Mouse (Mus musculus) c-Kit-negative CD71-positive TER-119-positive erythroid progenitor cells, embryonic 14.5 days (primary cell): ENCODE data around the gene Polr1a.

Experiments used
- DNase-seq: peaks from one replicate; pipeline ENCODE4 v3.0.0-alpha.2; 2013; ENCODE audit warnings: low read depth, low spot score

The Polr1a gene

DNA sequence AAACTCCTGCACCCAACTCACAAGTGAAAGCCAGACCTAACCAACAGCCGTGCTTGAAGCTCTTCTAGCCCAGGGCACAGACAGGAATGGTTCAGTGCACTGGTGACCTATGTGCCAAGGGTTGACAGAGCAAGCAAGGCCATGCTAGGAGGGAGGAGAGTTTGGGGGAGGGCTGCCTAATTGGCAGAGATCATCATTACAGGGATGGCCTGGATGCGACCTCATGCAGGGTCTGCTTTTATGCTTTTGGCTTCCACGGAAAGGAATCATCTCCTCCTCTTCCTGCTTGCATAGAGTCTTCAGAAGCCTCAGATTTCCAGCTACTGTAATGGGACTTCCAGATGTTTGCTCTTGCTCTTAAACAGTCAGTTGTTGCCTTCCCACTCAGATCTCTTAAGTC is 40.9 kb downstream of the Polr1a start:
- no peak for DNase-seq

DNA sequence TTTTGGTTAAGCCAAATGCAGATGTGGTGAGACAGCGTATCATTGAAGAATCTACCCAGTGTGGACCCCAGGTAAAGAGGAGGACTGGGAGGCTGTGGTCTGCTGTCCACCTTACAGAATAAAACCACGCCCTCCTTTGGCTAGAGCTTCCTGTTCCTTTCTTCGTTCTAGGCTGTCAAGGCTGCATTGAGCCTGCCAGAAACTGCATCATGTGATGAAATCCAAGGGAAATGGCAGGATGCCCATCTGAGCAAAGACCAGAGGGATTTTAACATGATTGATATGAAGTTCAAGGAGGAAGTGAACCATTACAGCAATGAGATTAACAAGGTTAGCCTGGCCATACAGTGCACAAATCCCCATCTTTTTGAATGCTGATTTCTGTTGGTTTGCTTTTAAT is 41.7 kb downstream of the Polr1a start:
- DNase-seq = no peak

DNA sequence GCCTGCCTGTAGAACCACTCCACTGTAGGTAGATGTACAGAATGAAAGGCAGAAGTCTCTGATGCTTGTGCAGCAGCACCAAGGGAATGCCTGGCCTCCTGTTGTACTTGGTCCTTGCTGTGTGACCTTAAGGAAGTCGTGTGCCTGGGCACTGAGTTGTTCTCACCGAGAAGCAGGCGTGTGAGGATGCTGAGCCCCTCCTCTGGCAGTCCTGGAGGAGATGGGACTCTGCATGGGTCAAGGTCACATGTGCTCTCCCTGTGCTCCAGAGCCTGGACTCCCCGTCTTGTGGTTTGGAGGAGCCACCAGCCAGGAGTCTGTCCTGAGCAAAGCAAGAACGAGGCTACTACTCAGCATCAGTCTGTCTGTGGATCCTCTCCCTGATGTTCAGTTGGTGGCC is 42.3 kb downstream of the Polr1a start:
- no peak for DNase-seq

DNA sequence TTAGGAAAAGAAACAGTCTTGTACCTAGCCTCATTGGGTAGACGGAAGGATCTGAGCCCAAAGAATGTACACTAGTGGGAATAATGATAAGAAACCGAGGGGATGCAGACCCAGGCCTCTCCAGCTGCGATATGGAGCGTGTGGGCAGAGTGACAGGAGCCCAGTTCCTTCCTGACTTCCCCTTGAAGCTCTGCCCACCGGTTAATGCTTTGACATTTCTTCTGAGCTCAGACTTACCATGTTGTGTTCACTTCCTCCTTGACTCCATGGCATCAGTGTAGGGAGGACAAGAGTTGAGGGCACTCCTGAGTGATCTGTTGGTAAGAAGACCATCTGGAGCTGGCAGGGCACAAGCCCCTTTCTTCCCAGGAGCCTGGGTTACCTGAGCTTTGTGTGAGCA is 53.3 kb downstream of the Polr1a start:
- no peak for DNase-seq

DNA sequence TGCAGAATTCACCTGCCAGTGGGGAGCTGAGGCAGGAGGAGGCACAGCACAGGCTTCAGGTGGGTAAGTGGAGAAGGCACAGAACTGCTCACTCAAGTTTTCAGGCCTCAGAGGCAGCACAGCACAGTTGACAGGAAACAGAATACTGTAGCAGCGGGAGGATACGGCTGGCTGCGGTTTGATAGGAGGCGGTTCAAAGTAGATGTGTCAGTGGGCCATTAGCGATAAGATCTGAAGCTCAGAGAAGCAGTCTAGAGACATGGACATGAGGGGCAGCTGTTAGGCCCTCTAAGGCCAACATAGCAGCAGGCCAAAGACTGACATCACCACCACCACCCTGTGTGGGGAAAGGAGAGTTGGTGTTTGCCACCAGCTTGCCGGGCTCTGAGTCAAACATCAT is 53.9 kb downstream of the Polr1a start:
- DNase-seq = no peak

DNA sequence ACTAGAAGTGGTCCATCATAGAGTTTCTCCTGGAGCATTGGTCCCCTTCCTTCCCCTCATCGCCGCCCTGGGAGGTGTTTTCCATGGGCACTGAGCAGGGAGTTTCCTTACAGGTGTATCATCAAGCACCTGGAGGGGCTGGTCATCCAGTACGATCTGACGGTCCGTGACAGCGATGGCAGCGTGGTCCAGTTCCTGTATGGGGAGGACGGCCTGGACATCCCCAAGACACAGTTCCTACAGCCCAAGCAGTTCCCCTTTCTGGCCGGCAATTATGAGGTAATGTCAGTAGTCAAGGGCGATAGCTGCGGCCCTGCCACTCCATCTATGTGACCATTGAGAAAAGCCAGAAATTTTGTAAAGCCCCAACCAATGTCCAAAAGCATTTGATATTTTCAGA is 54.7 kb downstream of the Polr1a start:
- DNase-seq = no peak

DNA sequence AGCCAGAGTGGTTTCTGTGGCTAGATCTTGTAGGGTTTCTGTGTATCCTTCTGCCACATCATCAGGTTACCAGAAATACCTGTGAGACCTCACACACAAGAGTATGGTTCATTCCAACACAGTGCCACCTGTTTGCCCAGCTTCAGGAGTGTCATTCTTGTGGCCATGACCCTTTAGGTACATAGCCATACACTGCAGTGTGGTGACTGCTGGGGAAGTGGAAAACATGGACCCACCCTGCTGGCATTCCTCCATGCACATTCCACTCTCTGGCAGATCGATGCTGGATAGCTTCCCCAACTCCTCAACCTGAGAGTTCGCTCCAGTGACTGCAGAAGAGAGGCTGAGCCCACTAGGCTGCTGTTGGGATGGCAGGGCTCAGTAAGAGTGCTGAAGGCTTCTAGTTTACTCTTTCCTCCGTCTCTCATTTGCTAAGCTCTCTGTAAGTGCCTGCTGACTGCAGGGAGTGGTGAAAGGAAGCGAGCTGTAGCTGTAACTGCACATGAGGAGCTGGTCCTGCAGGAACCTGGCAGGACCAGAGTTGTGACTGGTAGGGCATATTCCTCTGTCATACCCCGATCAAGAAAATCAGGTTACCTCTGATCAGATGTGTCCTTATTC is 57.9 kb downstream of the Polr1a start:
- DNase-seq = no peak

GRCm38 (mm10) chr6:71967847-71968246 is 59.0 kb downstream of the Polr1a start:
- DNase-seq = no peak

DNA sequence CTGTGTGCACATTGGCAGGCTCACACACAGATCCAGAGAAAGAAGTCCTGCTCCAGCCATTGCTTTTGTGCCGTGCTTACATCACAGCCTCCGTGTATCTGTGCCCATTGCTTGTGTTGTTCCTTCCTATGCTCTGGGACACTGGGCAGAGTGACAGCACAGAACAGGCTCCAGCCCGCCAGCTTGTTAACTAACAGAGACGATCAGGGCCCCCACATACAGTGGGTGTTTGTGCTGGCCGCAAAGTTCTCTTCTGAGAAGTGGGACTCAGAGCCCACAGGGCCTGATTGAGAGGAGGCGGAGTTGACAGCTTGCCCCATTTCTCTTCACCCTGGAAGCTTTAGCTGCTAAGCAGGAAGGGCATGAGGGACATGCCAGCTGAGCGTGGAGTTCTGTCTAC is 60.6 kb downstream of the Polr1a start:
- DNase-seq = no peak

DNA sequence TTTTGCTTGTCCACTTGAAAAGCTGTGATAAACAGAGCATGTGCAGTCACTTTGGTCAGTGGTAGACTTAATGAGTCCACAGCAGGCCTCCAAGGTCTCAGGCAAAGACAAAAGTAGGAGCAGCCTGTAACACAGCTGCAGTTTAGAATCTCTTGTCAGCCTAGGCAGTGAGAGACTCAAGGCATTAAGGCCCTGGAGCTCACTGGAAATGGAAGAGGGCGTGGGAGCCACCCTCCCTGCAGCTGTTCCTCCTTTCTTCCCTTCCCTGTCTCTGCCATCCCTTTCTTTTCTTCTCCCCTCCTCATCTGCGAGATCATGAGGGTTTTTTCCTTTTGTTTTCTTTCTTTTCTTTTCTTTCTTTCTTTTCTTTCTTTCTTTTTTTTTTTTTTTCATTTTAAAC is 61.3 kb downstream of the Polr1a start:
- DNase-seq = no peak

- DNase-seq = no peak
These were observed 67.7 kb downstream of the Polr1a start for GRCm38 (mm10) chr6:71976592-71976991.

DNA sequence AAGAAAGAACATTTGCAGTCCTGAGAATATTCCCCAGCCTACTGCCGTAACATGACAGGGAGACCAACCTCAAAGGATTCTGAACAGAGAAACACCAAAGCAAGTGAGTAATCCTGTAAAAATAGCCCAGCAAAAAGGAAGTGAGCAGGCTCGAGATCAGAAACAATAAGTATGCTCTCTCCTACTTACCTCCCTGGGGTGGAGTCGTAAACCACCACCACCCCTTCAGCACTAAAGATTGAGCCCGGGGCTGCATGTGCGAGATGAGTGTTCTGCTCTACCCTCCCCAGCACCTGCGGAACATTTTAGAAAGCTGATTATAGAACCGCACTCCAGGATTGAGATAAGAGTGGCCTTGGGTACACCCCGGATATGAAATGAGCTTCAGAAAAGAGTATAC is 71.3 kb downstream of the Polr1a start:
- DNase-seq = no peak

- DNase-seq = no peak
These were observed 71.7 kb downstream of the Polr1a start for GRCm38 (mm10) chr6:71980587-71980986.

DNA sequence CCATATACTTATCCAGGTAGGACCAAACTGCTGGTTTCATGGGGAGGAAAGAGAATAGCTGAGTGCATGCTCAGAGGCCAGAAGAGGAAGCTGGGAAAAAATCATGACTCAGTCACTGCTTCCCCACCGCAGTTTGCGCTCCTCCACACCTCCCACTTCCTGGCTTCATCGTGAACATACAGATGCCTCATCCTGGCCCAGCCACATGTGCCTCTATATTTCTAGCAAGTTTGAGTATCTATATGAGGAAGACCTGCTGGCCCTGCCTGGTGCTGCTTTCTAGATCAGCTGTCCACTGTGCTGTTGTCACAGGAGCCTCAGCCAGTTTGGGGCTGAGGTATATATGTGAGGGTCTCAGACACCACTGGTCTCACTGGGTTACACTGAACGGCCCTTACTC is 72.6 kb downstream of the Polr1a start:
- DNase-seq = no peak

DNA sequence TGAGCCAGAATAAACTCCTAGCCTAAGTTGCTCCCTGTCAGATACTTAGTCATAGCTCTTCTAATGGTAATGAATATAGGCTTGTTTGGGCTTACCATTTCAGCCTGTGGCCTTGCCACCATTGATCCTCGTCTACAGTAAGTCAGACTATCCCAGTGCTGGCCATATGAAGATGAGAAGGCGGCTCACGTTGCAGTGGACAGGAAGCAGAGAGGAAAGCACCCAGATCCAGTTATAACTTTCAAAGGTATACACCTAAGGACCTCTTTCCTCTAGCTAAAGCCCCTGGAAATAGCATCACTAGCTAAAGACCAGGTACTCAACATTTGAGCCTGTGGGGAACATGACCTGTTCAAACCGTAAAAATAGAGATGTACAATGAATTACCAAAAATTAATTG is 77.1 kb downstream of the Polr1a start:
- no peak for DNase-seq

DNA sequence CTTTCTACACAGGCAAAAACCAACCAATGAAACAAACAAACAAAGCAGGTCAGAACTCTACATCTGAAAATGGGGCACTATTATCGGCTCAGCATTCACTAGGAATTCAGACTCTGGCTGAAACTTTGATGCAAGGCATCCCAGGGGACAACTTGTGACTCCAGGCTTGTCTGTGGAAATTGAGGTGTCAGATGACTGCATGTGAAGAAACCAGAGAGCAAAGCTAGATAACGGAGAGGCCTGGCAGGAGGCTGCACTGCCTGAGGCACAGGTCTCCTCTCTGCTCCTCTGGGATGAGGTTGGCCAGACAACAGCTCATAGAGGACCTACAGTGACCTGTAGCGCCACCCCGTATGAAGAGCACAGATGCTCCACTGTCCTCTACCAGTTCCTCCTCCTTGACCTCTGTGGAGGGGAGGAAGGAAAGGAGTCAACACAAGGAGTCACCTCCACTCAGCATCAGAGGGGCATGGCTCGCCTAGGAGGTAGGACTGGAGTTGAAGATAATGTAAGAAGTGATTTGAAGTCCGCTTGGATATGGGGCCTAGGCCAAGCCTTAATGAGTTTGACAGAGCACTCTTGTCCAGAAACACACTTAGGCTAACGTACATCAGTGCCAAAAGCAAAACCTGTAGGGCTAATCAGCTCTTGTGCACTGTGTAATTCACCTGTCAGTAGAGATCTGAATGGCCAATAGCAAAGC is 78.8 kb downstream of the Polr1a start:
- DNase-seq = no peak

DNA sequence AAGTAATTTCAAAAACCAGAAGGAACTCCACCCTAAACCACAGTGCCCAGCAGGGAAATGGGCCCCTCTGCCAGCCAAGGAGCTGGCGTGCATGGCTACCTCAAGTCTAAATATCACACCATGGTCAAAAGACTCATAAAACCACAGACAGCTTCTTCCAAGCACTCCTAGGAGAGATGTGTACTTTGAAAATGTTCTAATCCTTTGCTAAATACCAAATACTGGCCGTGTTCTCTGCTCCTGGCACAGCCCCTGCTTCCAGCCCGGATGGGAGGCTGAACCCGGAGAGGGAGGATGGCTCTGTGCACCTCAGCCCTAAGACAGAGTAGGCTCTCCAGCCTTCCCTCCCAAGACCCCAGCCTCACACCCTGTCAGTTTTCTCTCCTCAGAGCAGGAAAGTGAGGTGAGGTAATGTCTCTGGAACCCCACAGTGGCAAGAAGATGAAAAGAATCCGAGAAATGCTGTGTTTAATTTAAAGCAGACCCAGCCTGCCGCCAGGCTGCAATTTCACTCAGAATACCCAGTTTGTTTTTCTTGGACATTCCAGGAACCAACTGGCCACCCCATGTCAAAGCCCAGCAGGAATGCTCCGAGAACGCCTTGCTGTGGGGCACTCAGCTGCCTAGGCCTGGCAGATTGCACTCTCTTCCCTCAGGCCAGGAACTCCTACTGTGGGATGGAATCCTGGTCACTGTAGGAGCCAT is 80.9 kb downstream of the Polr1a start:
- DNase-seq = no peak

- DNase-seq = no peak
These were observed 81.6 kb downstream of the Polr1a start for GRCm38 (mm10) chr6:71990371-71990837.

- DNase-seq = no peak
These were observed 82.5 kb downstream of the Polr1a start for GRCm38 (mm10) chr6:71991190-71991932.

GRCm38 (mm10) chr6:71991933-71992325 is 83.1 kb downstream of the Polr1a start:
- DNase-seq = no peak

DNA sequence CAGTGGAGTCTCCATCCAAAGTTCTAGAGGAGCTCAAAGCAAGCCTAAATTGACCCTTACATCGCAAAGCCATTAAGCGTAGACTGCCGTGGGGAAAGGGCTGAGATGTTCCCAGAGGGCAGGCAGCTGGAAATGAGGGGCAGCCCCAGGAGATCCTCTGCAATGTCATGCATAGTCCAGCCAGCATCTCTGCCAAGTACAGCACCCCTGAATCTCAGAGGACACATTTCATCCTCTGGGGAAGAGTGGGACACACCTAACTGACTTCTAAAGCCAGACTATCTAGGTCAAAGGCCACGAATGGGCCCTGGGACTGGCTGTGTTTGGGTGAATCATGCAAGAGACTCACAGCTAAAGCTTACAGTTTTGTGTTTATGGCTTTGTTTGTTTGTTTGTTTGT is 85.2 kb downstream of the Polr1a start:
- DNase-seq = no peak

DNA sequence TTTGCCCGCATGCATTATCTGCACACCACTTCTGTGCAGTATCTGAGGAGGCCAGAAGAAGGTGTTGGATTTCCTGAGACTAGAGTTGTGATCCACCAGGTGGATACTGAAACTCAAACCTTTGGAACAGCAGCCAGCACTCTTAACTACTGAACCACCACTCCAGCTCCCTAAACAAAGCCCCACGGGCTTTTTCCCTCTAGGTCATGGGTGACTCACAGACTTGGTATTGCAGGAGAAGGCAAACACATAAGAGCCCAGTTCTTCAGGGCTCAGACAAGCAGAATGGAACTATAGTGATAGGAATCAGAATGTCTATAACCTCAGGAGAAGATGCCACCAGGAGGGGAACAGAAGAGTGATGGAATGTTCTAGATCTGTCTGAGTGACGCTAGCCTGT is 86.2 kb downstream of the Polr1a start:
- no peak for DNase-seq
